Comparison of ENCODE assay signal across 32 mouse cellular contexts in genomic region chr7:24356081-24356480, GRCm38 (mm10). TPM values are rescaled to one million over a fixed set of nuclear protein-coding genes. Genes with fewer than 3 reads are reported as not detected.
DNase-seq lines count a peak whose midpoint lies in the region; ATAC-seq and TF ChIP-seq lines count a peak whose summit lies in the region.
"Had no signal": no experiment of that assay in that cellular context is flagged by ENCODE, and none has a peak within 500 bp of the region (broad histone marks: within the 10 kb centered on the region; RNA-seq: fewer than 3 reads in every experiment).

No protein-coding gene starts in this region.

- peak overlapping the region in 1 of 2 experiments; percentile 34; a peak in 2 of 4 replicates for H3K4me3 ChIP-seq in MEL (ENCODE audit: control insufficient read depth in 1 of 2, insufficient read depth in 1 of 2, low read depth in 2 of 2, low read length in 2 of 2)
- H3K4me3 ChIP-seq in lung, postnatal 0 days (ENCODE audit: low read depth, low read length) = no peak overlapping the region
- H3K4me3 ChIP-seq: embryonic facial prominence, embryonic 10.5 days; embryonic facial prominence, embryonic 13.5 days; erythroblast, embryonic 14.5 days; forebrain, embryonic 12.5 days; forebrain, embryonic 15.5 days; heart, embryonic 12.5 days; heart, embryonic 15.5 days; hindbrain, embryonic 10.5 days had no signal

- no peak for TF ChIP-seq POLR2A in MEL (IDR thresholded peaks at IDR 0.05; ENCODE audit: control insufficient read depth in 1 of 2, insufficient read depth in 1 of 2, low read depth in 1 of 2, low read length in 2 of 2, poor library complexity in 1 of 2)

- no peaks in the 10 kb centered on the region for H3K79me2 ChIP-seq in MEL (ENCODE audit: control insufficient read depth, insufficient read depth, low read length, poor library complexity)

- H3K27me3 ChIP-seq in MEL (ENCODE audit: control insufficient read depth in 1 of 2, insufficient read depth in 2 of 2, low read length in 2 of 2) = no peaks in the 10 kb centered on the region; a peak in 2 of 4 replicates
- H3K27me3 ChIP-seq in lung, postnatal 0 days (replicated peaks; ENCODE audit: insufficient read depth, low read length) = no peaks in the 10 kb centered on the region
- H3K27me3 ChIP-seq: forebrain, embryonic 15.5 days; heart, embryonic 15.5 days had no signal

- TF ChIP-seq RAD21 in MEL (IDR thresholded peaks at IDR 0.05; ENCODE audit: low read depth, low read length) = no peak

- no peaks in the 10 kb centered on the region for H3K9me3 ChIP-seq in MEL (replicated peaks; ENCODE audit: insufficient read depth, low read length)
- no peaks in the 10 kb centered on the region for H3K9me3 ChIP-seq in lung, postnatal 0 days (ENCODE audit: low read length)
- H3K9me3 ChIP-seq: forebrain, embryonic 15.5 days; heart, embryonic 15.5 days had no signal

- H3K4me2 ChIP-seq in lung, postnatal 0 days (replicated peaks; ENCODE audit: low read depth, low read length) = no peak overlapping the region
- H3K4me2 ChIP-seq: embryonic facial prominence, embryonic 13.5 days; forebrain, embryonic 12.5 days; forebrain, embryonic 15.5 days; heart, embryonic 12.5 days; heart, embryonic 15.5 days; hindbrain, embryonic 14.5 days had no signal

- 77% methylated on average over 10 of the region's 10 CpGs for whole genome bisulfite sequencing in lung, postnatal 0 days

- H3K27ac ChIP-seq in MEL (ENCODE audit: control insufficient read depth, low read depth, low read length) = no peak overlapping the region
- H3K27ac ChIP-seq in lung, postnatal 0 days (ENCODE audit: low read length) = no peak overlapping the region
- H3K27ac ChIP-seq: embryonic facial prominence, embryonic 10.5 days; embryonic facial prominence, embryonic 13.5 days; forebrain, embryonic 12.5 days; forebrain, embryonic 15.5 days; heart, embryonic 15.5 days; hindbrain, embryonic 10.5 days; hindbrain, embryonic 14.5 days; hindbrain, postnatal 0 days had no signal

- peaks cover 0 to 3% of the 10 kb centered on the region in 2 experiments; a peak in 1 of 4 replicates for H3K4me1 ChIP-seq in MEL (ENCODE audit: control insufficient read depth in 1 of 2, insufficient read depth in 2 of 2, low read length in 2 of 2)
- no peaks in the 10 kb centered on the region for H3K4me1 ChIP-seq in lung, postnatal 0 days (ENCODE audit: insufficient read depth, low read depth, low read length)
- H3K4me1 ChIP-seq: embryonic facial prominence, embryonic 10.5 days; embryonic facial prominence, embryonic 13.5 days; forebrain, embryonic 12.5 days; forebrain, embryonic 15.5 days; heart, embryonic 12.5 days; heart, embryonic 15.5 days; hindbrain, embryonic 10.5 days had no signal

- H3K36me3 ChIP-seq in MEL (ENCODE audit: control insufficient read depth in 1 of 2, insufficient read depth in 2 of 2, low read length in 2 of 2) = no peaks in the 10 kb centered on the region
- no peaks in the 10 kb centered on the region for H3K36me3 ChIP-seq in lung, postnatal 0 days (ENCODE audit: insufficient read depth, low read length)
- H3K36me3 ChIP-seq: embryonic facial prominence, embryonic 10.5 days; embryonic facial prominence, embryonic 13.5 days; forebrain, embryonic 12.5 days; forebrain, embryonic 15.5 days; heart, embryonic 12.5 days; heart, embryonic 15.5 days; hindbrain, embryonic 10.5 days had no signal

- no peak for TF ChIP-seq EP300 in MEL (IDR thresholded peaks at IDR 0.05; ENCODE audit: low read depth in 1 of 2, low read length in 2 of 2)
- TF ChIP-seq EP300 in lung, postnatal 0 days (IDR thresholded peaks at IDR 0.05) = no peak

- no peak for ATAC-seq in megakaryocyte progenitor cell, adult 5-6 weeks (replicated peaks; ENCODE audit: poor library complexity)
- no peak for ATAC-seq in lung, postnatal 0 days
- ATAC-seq: forebrain, embryonic 15.5 days; hindbrain, postnatal 0 days; inflammation-experienced regulatory T-cells, adult 6 months; Patski had no signal

- H3K9ac ChIP-seq in MEL (ENCODE audit: control insufficient read depth, low read depth, low read length, poor library complexity, severe bottlenecking) = no peak overlapping the region
- no peak overlapping the region for H3K9ac ChIP-seq in lung, postnatal 0 days (replicated peaks; ENCODE audit: low read depth)
- H3K9ac ChIP-seq: embryonic facial prominence, embryonic 13.5 days; forebrain, embryonic 12.5 days; forebrain, embryonic 15.5 days; heart, embryonic 12.5 days; heart, embryonic 15.5 days; hindbrain, embryonic 14.5 days had no signal

- no peak for TF ChIP-seq CTCF in MEL (IDR thresholded peaks at IDR 0.05 in 2 of 3, conservative IDR thresholded peaks at IDR 0.05 in 1 of 3; ENCODE audit: control insufficient read depth in 1 of 3, insufficient read depth in 1 of 3, low read depth in 2 of 3, low read length in 3 of 3, poor library complexity in 1 of 3, severe bottlenecking in 1 of 3)
- no peak for TF ChIP-seq CTCF in lung, postnatal 0 days (IDR thresholded peaks at IDR 0.05)

- peak; percentile 73 to 81 for DNase-seq in adrenal gland, adult (ENCODE audit: inconsistent age in 2 of 2, low spot score in 1 of 2)
- DNase-seq in adrenal gland, postnatal 4 days (ENCODE audit: low spot score in 2 of 2) = no peak
- DNase-seq in MEL (ENCODE audit: low read depth, low spot score) = peak; percentile 28
- DNase-seq in adrenal gland, postnatal 10 days = peak; percentile 42
- peak; percentile 67 to 72 for DNase-seq in adrenal gland, postnatal 36 days
- DNase-seq in thymus, postnatal 25 days = no peak
- DNase-seq in lung, postnatal 0 days (ENCODE audit: low spot score) = no peak
- DNase-seq: cerebellum, adult 11-12 months; cerebellum, adult 8-10 months; cerebellum, postnatal 10 days; cerebellum, postnatal 36 days; embryo, embryonic 11 days; gastrocnemius, postnatal 25 days; heart, adult 18-20 months; heart, postnatal 10 days; heart, postnatal 36 days had no signal

TF ChIP-seq in MEL, 35 proteins besides CTCF, POLR2A, EP300 and RAD21:
- TF ChIP-seq TAL1 (IDR thresholded peaks at IDR 0.05; ENCODE audit: low read length) (peak; percentile 33; the same call in 1 of the 2 replicates), ZKSCAN1 (IDR thresholded peaks at IDR 0.05; ENCODE audit: low read depth, low read length) (no peak), ZC3H11A (IDR thresholded peaks at IDR 0.05; ENCODE audit: low read depth, low read length) (no peak), NELFE (IDR thresholded peaks at IDR 0.05; ENCODE audit: low read depth, low read length) (no peak)

RNA-seq across cellular contexts. Expression of gene Lypd5, which starts 7.1 kb away (rescaled TPM):
- total RNA-seq in adrenal gland, postnatal 4 days (2021) = not detected
- total RNA-seq in MEL (2012; rRNA removed) = not detected in 2 replicates
- polyA plus RNA-seq in MEL (2012; ENCODE audit: insufficient read depth in 1 of 2, insufficient read length in 2 of 2, low read depth in 1 of 2, low replicate concordance in 2 of 2, missing spikeins in 1 of 2) = not detected
- not detected for total RNA-seq in adrenal gland, postnatal 10 days (2021)
- total RNA-seq in adrenal gland, postnatal 36 days (2021) = not detected
- not detected in 2 replicates for total RNA-seq in megakaryocyte progenitor cell, adult 5-6 weeks (2015)
- total RNA-seq in megakaryocyte progenitor cell, adult 5-6 weeks (2017) = not detected in 2 replicates
- not detected in 2 replicates for polyA plus RNA-seq in lung, postnatal 0 days (2015; fragmentation: Nextera tagmentation; extraction: Ambion mirVana)
- total RNA-seq: ES-E14; gastrocnemius, adult 8-10 months; gastrocnemius, postnatal 25 days; heart, adult 18-20 months; heart, postnatal 10 days; heart, postnatal 36 days; hindbrain, postnatal 0 days had no signal
- polyA plus RNA-seq: cortical plate, adult 2 months; embryonic facial prominence, embryonic 10.5 days; erythroblast, embryonic 14.5 days; forebrain, embryonic 12.5 days; forebrain, embryonic 15.5 days; heart, embryonic 12.5 days; hindbrain, embryonic 10.5 days; hindbrain, embryonic 14.5 days; inflammation-experienced regulatory T-cells, adult 6 months; Patski had no signal

RNA-seq across cellular contexts. Expression of gene Kcnn4, which starts 14.0 kb away (rescaled TPM):
- total RNA-seq in adrenal gland, postnatal 4 days (2021) = 1 to 10 TPM; 3.0 to 7.3 TPM
- total RNA-seq in MEL (2012; rRNA removed) = 175 and 256 TPM in 2 replicates
- 100 to 1,000 TPM in 1 of 2 experiments, not detected in 1; 188 TPM for polyA plus RNA-seq in MEL (2012; ENCODE audit: insufficient read depth in 1 of 2, insufficient read length in 2 of 2, low read depth in 1 of 2, low replicate concordance in 2 of 2, missing spikeins in 1 of 2)
- 1 to 10 TPM; 4.2 to 5.4 TPM for total RNA-seq in adrenal gland, postnatal 10 days (2021)
- 1 to 10 TPM in 1 of 2 experiments, under 1 TPM in 1; 0.79 to 1.3 TPM for total RNA-seq in adrenal gland, postnatal 36 days (2021)
- total RNA-seq in megakaryocyte progenitor cell, adult 5-6 weeks (2015) = 20.5 and 28.0 TPM in 2 replicates
- 48.6 and 57.7 TPM in 2 replicates for total RNA-seq in megakaryocyte progenitor cell, adult 5-6 weeks (2017)
- 2.0 and 2.6 TPM in 2 replicates for polyA plus RNA-seq in lung, postnatal 0 days (2015; fragmentation: Nextera tagmentation; extraction: Ambion mirVana)
- polyA plus RNA-seq: Patski had no signal

RNA-seq across cellular contexts. Expression of gene Tescl, which starts 22.3 kb away (rescaled TPM):
- total RNA-seq in adrenal gland, postnatal 4 days (2021) = under 1 TPM; 0.36 to 0.37 TPM
- total RNA-seq in MEL (2012; rRNA removed) = not detected in 2 replicates
- not detected for polyA plus RNA-seq in MEL (2012; ENCODE audit: insufficient read depth in 1 of 2, insufficient read length in 2 of 2, low read depth in 1 of 2, low replicate concordance in 2 of 2, missing spikeins in 1 of 2)
- total RNA-seq in adrenal gland, postnatal 10 days (2021) = under 1 TPM; 0.36 to 0.42 TPM
- total RNA-seq in adrenal gland, postnatal 36 days (2021) = under 1 TPM; 0.36 to 0.56 TPM
- total RNA-seq in megakaryocyte progenitor cell, adult 5-6 weeks (2015) = not detected in 2 replicates
- total RNA-seq in megakaryocyte progenitor cell, adult 5-6 weeks (2017) = not detected in 2 replicates
- 0.27 TPM in 2 replicates for polyA plus RNA-seq in lung, postnatal 0 days (2015; fragmentation: Nextera tagmentation; extraction: Ambion mirVana)
- total RNA-seq: gastrocnemius, adult 8-10 months; gastrocnemius, postnatal 25 days; heart, postnatal 36 days; hindbrain, postnatal 0 days had no signal
- polyA plus RNA-seq: erythroblast, embryonic 14.5 days; forebrain, embryonic 12.5 days; forebrain, embryonic 15.5 days; heart, embryonic 12.5 days; heart, embryonic 15.5 days; inflammation-experienced regulatory T-cells, adult 6 months; Patski had no signal

RNA-seq across cellular contexts. Expression of gene Zfp94, which starts 39.6 kb away (rescaled TPM):
- 1 to 10 TPM; 5.8 to 7.0 TPM for total RNA-seq in adrenal gland, postnatal 4 days (2021)
- total RNA-seq in MEL (2012; rRNA removed) = 5.9 and 6.9 TPM in 2 replicates
- 1 to 10 TPM in 1 of 2 experiments, not detected in 1; 5.9 TPM for polyA plus RNA-seq in MEL (2012; ENCODE audit: insufficient read depth in 1 of 2, insufficient read length in 2 of 2, low read depth in 1 of 2, low replicate concordance in 2 of 2, missing spikeins in 1 of 2)
- 1 to 10 TPM; 2.7 to 6.4 TPM for total RNA-seq in adrenal gland, postnatal 10 days (2021)
- 1 to 10 TPM; 3.1 to 4.0 TPM for total RNA-seq in adrenal gland, postnatal 36 days (2021)
- 2.5 and 3.6 TPM in 2 replicates for total RNA-seq in megakaryocyte progenitor cell, adult 5-6 weeks (2015)
- total RNA-seq in megakaryocyte progenitor cell, adult 5-6 weeks (2017) = 2.7 and 5.0 TPM in 2 replicates
- 5.2 and 5.7 TPM in 2 replicates for polyA plus RNA-seq in lung, postnatal 0 days (2015; fragmentation: Nextera tagmentation; extraction: Ambion mirVana)

RNA-seq across cellular contexts. Expression of gene Smg9, which starts 43.3 kb away (rescaled TPM):
- total RNA-seq in adrenal gland, postnatal 4 days (2021) = 10 to 100 TPM; 25.6 to 32.3 TPM
- 47.5 and 54.6 TPM in 2 replicates for total RNA-seq in MEL (2012; rRNA removed)
- polyA plus RNA-seq in MEL (2012; ENCODE audit: insufficient read depth in 1 of 2, insufficient read length in 2 of 2, low read depth in 1 of 2, low replicate concordance in 2 of 2, missing spikeins in 1 of 2) = 10 to 100 TPM in 1 of 2 experiments, not detected in 1; 95.3 TPM
- total RNA-seq in adrenal gland, postnatal 10 days (2021) = 10 to 100 TPM; 19.5 to 24.1 TPM
- 10 to 100 TPM; 17.8 to 21.1 TPM for total RNA-seq in adrenal gland, postnatal 36 days (2021)
- 10.8 and 18.1 TPM in 2 replicates for total RNA-seq in megakaryocyte progenitor cell, adult 5-6 weeks (2015)
- total RNA-seq in megakaryocyte progenitor cell, adult 5-6 weeks (2017) = 16.0 and 20.8 TPM in 2 replicates
- polyA plus RNA-seq in lung, postnatal 0 days (2015; fragmentation: Nextera tagmentation; extraction: Ambion mirVana) = 15.2 and 16.4 TPM in 2 replicates

Comparison
In these comparisons a context has a peak if more than half of its experiments do, and no peak if none do; other contexts are left out.
1. DNase-seq: peak in adrenal gland, adult (2 of 2), MEL (single experiment), adrenal gland, postnatal 10 days (single experiment) and adrenal gland, postnatal 36 days (2 of 2); none in adrenal gland, postnatal 4 days (0 of 2), thymus, postnatal 25 days (single experiment) and lung, postnatal 0 days (single experiment).